Mouse (Mus musculus): ENCODE measurements at regions not wholly inside any gene's neighbourhood (a gene's known extent, or its start where the extent isn't known, plus 50 kb on each side); places are given as distances from the start of the nearest gene placed in this dataset.

DNA sequence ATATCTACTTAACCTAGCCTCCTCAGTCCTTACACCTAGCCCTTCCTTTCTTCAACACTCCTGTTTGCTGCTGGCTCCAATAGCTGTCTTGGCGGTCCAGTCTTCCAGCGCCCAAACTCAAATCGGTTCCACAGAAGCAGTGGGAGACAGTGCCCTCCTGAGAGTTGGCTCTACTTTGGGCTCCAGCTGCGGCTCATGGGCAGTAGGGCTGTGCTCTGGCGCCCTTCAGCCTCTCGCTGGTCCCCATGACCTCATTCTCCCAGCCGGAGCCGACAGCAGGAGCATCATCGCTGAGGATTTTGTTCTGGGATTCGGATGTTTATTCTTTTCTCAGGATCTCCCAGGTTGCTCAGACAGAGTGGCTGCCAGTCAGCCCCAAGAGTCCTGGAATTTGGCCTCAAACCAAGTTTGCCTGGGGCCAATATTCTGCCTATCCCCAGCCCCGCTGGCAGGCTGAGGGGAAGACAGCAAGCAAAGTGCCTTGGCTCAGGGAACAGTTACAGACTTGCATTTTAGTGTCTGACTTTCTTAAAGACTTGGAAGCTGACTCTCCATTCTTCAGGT, 64.1 kb upstream of the Pax6 start:
- no peak overlapping the region for H3K9ac ChIP-seq
- H3K36me3 ChIP-seq (replicated peaks; ENCODE audit: control insufficient read depth, insufficient read depth), result no peaks in the 10 kb centered on the region
- WGBS, result 49% methylated on average over 11 of the region's 11 CpGs
- no peaks in the 10 kb centered on the region for H3K9me3 ChIP-seq (ENCODE audit: control insufficient read depth, low read length)
- peak; percentile 63 for DNase-seq (ENCODE audit: low spot score)
- H3K4me1 ChIP-seq (replicated peaks; ENCODE audit: control insufficient read depth, insufficient read depth, low read length), result 0 out of 2 replicates have a peak, but pooled peaks cover 4% of the 10 kb centered on the region
- no peak overlapping the region for H3K4me2 ChIP-seq (replicated peaks)
- peaks cover 14% of the 10 kb centered on the region; the same call in 1 of the 2 replicates for H3K27me3 ChIP-seq (ENCODE audit: control insufficient read depth, insufficient read depth, low read length)
- no peak overlapping the region for H3K4me3 ChIP-seq (replicated peaks; ENCODE audit: low read length)
- no peak overlapping the region for H3K27ac ChIP-seq
- peak; percentile 47; the same call in 1 of the 2 replicates for ATAC-seq (ENCODE audit: low FRiP score)

- 56% methylated on average over 8 of the region's 8 CpGs for WGBS
- peak; percentile 39; the same call in 1 of the 2 replicates for ATAC-seq (ENCODE audit: low FRiP score)
- Histone ChIP-seq H3K36me3 (replicated peaks; ENCODE audit: control insufficient read depth, insufficient read depth) (no peaks in the 10 kb centered on the region), H3K4me1 (replicated peaks; ENCODE audit: control insufficient read depth, insufficient read depth, low read length) (peaks cover 19% of the 10 kb centered on the region; the same call in 1 of the 2 replicates), H3K4me2 (replicated peaks) (no peak overlapping the region), H3K9me3 (ENCODE audit: control insufficient read depth, low read length) (no peaks in the 10 kb centered on the region), H3K27me3 (ENCODE audit: control insufficient read depth, insufficient read depth, low read length) (peaks cover 31% of the 10 kb centered on the region), H3K27ac (no peak overlapping the region), H3K9ac (no peak overlapping the region), H3K4me3 (replicated peaks; ENCODE audit: low read length) (no peak overlapping the region)
- no peak for DNase-seq (ENCODE audit: low spot score)
These were observed 60.6 kb upstream of the Pax6 start for GRCm38 (mm10) chr2:105607969-105608538.

DNA sequence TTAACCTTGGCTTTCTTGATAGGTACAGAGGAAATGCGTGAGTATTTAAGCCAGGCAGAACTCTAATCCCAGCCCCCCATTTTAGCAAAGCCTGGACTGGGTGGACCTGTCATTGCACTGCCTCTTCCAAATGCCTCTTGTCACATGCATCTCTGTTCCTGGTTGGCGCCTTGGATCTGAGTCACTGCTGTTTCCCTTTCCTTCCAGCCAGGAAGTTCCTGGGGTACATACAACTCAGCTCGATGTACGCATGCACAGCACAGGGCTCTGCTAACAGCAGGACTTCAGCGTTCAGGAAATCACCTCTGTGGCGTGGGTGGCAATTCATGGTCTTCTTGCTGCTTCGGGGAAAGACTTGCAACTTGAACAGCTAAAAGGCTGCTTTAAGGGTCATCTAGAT, 59.9 kb upstream of the Pax6 start:
- no peaks in the 10 kb centered on the region for H3K9me3 ChIP-seq (ENCODE audit: control insufficient read depth, low read length)
- peaks cover 19% of the 10 kb centered on the region; the same call in 1 of the 2 replicates for H3K4me1 ChIP-seq (replicated peaks; ENCODE audit: control insufficient read depth, insufficient read depth, low read length)
- H3K36me3 ChIP-seq (replicated peaks; ENCODE audit: control insufficient read depth, insufficient read depth), result no peaks in the 10 kb centered on the region
- H3K9ac ChIP-seq, result no peak overlapping the region
- H3K4me2 ChIP-seq (replicated peaks), result no peak overlapping the region
- H3K27ac ChIP-seq, result no peak overlapping the region
- H3K4me3 ChIP-seq (replicated peaks; ENCODE audit: low read length), result no peak overlapping the region
- ATAC-seq (ENCODE audit: low FRiP score) (no peak), DNase-seq (ENCODE audit: low spot score) (no peak)
- WGBS, result 79% methylated on average over 7 of the region's 7 CpGs
- H3K27me3 ChIP-seq (ENCODE audit: control insufficient read depth, insufficient read depth, low read length), result peaks cover 38% of the 10 kb centered on the region

GRCm38 (mm10) chr2:105611014-105611413, 57.7 kb upstream of the Pax6 start:
- peaks cover 45% of the 10 kb centered on the region for H3K27me3 ChIP-seq (ENCODE audit: control insufficient read depth, insufficient read depth, low read length)
- no peak for ATAC-seq (ENCODE audit: low FRiP score)
- H3K27ac ChIP-seq, result no peak overlapping the region
- WGBS, result 29% methylated on average over 5 of the region's 5 CpGs
- H3K9ac ChIP-seq, result no peak overlapping the region
- peaks cover 19% of the 10 kb centered on the region; the same call in 1 of the 2 replicates for H3K4me1 ChIP-seq (replicated peaks; ENCODE audit: control insufficient read depth, insufficient read depth, low read length)
- H3K4me2 ChIP-seq (replicated peaks), result no peak overlapping the region
- DNase-seq (ENCODE audit: low spot score), result no peak
- H3K4me3 ChIP-seq (replicated peaks; ENCODE audit: low read length), result no peak overlapping the region
- H3K36me3 ChIP-seq (replicated peaks; ENCODE audit: control insufficient read depth, insufficient read depth), result no peaks in the 10 kb centered on the region
- H3K9me3 ChIP-seq (ENCODE audit: control insufficient read depth, low read length), result no peaks in the 10 kb centered on the region

- Histone ChIP-seq H3K27me3 (ENCODE audit: control insufficient read depth, insufficient read depth, low read length) (peaks cover 42% of the 10 kb centered on the region), H3K36me3 (replicated peaks; ENCODE audit: control insufficient read depth, insufficient read depth) (no peaks in the 10 kb centered on the region), H3K4me2 (replicated peaks) (peak overlapping the region; percentile 35; the same call in 1 of the 2 replicates), H3K9me3 (ENCODE audit: control insufficient read depth, low read length) (no peaks in the 10 kb centered on the region), H3K4me3 (replicated peaks; ENCODE audit: low read length) (no peak overlapping the region), H3K27ac (peak overlapping the region; percentile 47; the same call in 1 of the 2 replicates), H3K9ac (no peak overlapping the region), H3K4me1 (replicated peaks; ENCODE audit: control insufficient read depth, insufficient read depth, low read length) (peaks cover 19% of the 10 kb centered on the region; the same call in 1 of the 2 replicates)
- no peak for ATAC-seq (ENCODE audit: low FRiP score)
- DNase-seq (ENCODE audit: low spot score), result no peak
- WGBS, result 6% methylated on average over 4 of the region's 4 CpGs
These were observed 57.0 kb upstream of the Pax6 start for GRCm38 (mm10) chr2:105611651-105612050.

GRCm38 (mm10) chr2:105612051-105612664, 56.5 kb upstream of the Pax6 start:
- Histone ChIP-seq H3K27me3 (ENCODE audit: control insufficient read depth, insufficient read depth, low read length) (peaks cover 39% of the 10 kb centered on the region), H3K4me2 (replicated peaks) (peak overlapping the region; percentile 35), H3K9ac (no peak overlapping the region), H3K9me3 (ENCODE audit: control insufficient read depth, low read length) (no peaks in the 10 kb centered on the region), H3K4me3 (replicated peaks; ENCODE audit: low read length) (no peak overlapping the region), H3K4me1 (replicated peaks; ENCODE audit: control insufficient read depth, insufficient read depth, low read length) (peaks cover 19% of the 10 kb centered on the region; the same call in 1 of the 2 replicates), H3K27ac (0 out of 2 replicates have a peak overlapping the region, but pooled peaks have one; percentile 47), H3K36me3 (replicated peaks; ENCODE audit: control insufficient read depth, insufficient read depth) (no peaks in the 10 kb centered on the region)
- WGBS, result 3% methylated on average over 21 of the region's 21 CpGs
- peak; percentile 45 for DNase-seq (ENCODE audit: low spot score)
- peak; percentile 81 for ATAC-seq (ENCODE audit: low FRiP score)

DNA sequence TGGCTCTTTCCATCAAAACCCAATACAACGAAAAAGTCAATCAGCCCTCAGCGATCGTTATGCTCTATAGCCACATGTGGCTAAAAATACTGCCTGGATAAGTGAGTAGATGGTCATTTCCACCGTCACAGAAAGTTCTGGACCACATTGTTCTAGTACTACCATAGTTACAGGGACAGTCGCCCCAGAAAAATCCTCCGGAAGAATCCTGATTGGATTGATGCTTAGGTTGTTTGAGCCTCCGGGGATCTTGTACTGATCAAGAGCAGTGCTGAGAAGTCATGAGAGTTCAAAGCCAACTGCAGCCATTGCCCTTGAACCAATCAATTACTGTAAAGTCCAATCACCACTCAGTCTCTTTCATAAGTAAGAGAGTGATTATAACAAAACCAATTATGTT, 56.0 kb upstream of the Pax6 start:
- peaks cover 39% of the 10 kb centered on the region for H3K27me3 ChIP-seq (ENCODE audit: control insufficient read depth, insufficient read depth, low read length)
- peaks cover 19% of the 10 kb centered on the region; the same call in 1 of the 2 replicates for H3K4me1 ChIP-seq (replicated peaks; ENCODE audit: control insufficient read depth, insufficient read depth, low read length)
- WGBS, result 29% methylated on average over 7 of the region's 7 CpGs
- H3K4me3 ChIP-seq (replicated peaks; ENCODE audit: low read length), result no peak overlapping the region
- no peaks in the 10 kb centered on the region for H3K9me3 ChIP-seq (ENCODE audit: control insufficient read depth, low read length)
- no peak for ATAC-seq (ENCODE audit: low FRiP score)
- H3K36me3 ChIP-seq (replicated peaks; ENCODE audit: control insufficient read depth, insufficient read depth), result no peaks in the 10 kb centered on the region
- H3K9ac ChIP-seq, result no peak overlapping the region
- H3K4me2 ChIP-seq (replicated peaks), result peak overlapping the region; percentile 35
- DNase-seq (ENCODE audit: low spot score), result no peak
- H3K27ac ChIP-seq, result no peak overlapping the region

GRCm38 (mm10) chr2:105613243-105613642, 55.5 kb upstream of the Pax6 start:
- no peak for ATAC-seq (ENCODE audit: low FRiP score)
- H3K4me2 ChIP-seq (replicated peaks), result no peak overlapping the region
- no peaks in the 10 kb centered on the region for H3K9me3 ChIP-seq (ENCODE audit: control insufficient read depth, low read length)
- no peak overlapping the region for H3K27ac ChIP-seq
- no peak overlapping the region for H3K9ac ChIP-seq
- H3K36me3 ChIP-seq (replicated peaks; ENCODE audit: control insufficient read depth, insufficient read depth), result no peaks in the 10 kb centered on the region
- H3K27me3 ChIP-seq (ENCODE audit: control insufficient read depth, insufficient read depth, low read length), result peaks cover 38% of the 10 kb centered on the region
- 56% methylated on average over 6 of the region's 6 CpGs for WGBS
- H3K4me1 ChIP-seq (replicated peaks; ENCODE audit: control insufficient read depth, insufficient read depth, low read length), result peaks cover 19% of the 10 kb centered on the region; the same call in 1 of the 2 replicates
- DNase-seq (ENCODE audit: low spot score), result no peak
- H3K4me3 ChIP-seq (replicated peaks; ENCODE audit: low read length), result no peak overlapping the region
